Mouse (Mus musculus): ENCODE measurements around the gene Mucl3. TPM values are rescaled to one million over a fixed set of nuclear protein-coding genes. Genes with fewer than 3 reads are reported as not detected.

Gene Mucl3
- polyA plus RNA-seq, 1 experiment from 2014 or later: 0.14 TPM

DNA sequence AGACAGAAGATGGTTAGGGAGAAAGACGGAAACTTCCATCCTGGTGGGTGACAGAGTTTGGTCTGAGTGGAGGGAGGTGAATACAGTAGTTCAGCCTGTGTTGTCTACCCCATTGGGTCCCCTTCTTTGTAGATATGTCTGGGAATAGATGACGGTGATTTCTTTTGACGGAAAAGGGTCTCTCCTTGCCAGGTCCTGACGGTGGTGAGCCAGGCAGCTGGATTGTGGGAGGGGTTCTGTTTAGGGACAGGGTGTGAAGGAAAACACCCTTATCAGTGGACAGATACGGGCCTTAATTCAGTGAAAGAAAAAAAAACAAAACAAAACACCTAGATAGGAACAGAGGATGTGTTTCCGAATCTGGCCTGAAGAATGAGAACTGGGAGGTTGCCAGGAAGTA, 4.1 kb downstream of the Mucl3 start:
- H3K27me3 ChIP-seq (ENCODE audit: control insufficient read depth, insufficient read depth, low read depth, low read length): no peaks in the 10 kb centered on the region
- no peaks in the 10 kb centered on the region for H3K4me1 ChIP-seq (ENCODE audit: control insufficient read depth, insufficient read depth, low read length)
- no peak overlapping the region for H3K4me3 ChIP-seq (ENCODE audit: low read depth, low read length)
- H3K9me3 ChIP-seq (replicated peaks; ENCODE audit: control insufficient read depth, low read length, poor library complexity, severe bottlenecking): no peaks in the 10 kb centered on the region
- H3K4me2 ChIP-seq (ENCODE audit: low read length): no peak overlapping the region
- 87% methylated on average over 6 of the region's 6 CpGs for WGBS
- H3K27ac ChIP-seq (ENCODE audit: low read length): no peak overlapping the region
- H3K9ac ChIP-seq (ENCODE audit: low read depth, low read length): no peak overlapping the region
- no peaks in the 10 kb centered on the region for H3K36me3 ChIP-seq (ENCODE audit: control insufficient read depth, insufficient read depth, low read length)
- ATAC-seq: no peak

DNA sequence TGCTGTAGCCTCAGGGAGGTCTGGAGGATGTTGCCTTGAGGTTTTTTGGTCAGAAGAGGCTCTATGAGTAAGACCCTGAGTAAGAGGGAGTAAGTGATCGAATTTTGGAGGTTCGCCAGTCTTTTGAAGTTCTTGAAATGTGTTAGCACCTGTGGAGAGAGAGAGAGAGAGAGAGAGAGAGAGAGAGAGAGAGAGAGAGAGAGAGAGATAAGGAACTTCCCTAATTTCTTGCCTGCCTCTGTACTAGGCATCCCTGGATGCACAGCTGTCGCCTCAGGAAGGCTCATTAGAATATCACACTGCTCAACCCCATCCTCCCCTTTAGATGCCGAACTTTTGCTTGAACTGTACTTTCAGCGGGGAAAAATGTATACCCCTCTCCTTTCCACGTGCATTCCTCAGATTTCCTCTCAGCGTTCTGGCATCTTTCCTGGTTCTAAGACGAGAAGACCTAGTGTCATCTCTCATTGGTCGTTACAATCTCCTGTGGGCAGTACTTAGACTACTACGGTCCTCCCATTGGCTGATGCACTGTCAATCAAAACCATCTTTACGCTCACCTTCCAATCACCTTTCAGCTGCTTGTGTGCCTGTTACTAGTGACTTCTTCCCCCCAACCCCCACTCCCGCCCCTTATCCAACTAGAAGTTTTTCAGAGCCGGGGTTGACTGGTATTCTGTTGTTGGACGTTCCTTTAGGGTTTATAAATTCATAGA, 4.9 kb downstream of the Mucl3 start:
- ATAC-seq: peak; percentile 73
- H3K4me3 ChIP-seq (ENCODE audit: low read depth, low read length): no peak overlapping the region
- no peaks in the 10 kb centered on the region for H3K36me3 ChIP-seq (ENCODE audit: control insufficient read depth, insufficient read depth, low read length)
- H3K27ac ChIP-seq (ENCODE audit: low read length): no peak overlapping the region
- H3K27me3 ChIP-seq (ENCODE audit: control insufficient read depth, insufficient read depth, low read depth, low read length): no peaks in the 10 kb centered on the region
- WGBS: 32% methylated on average over 14 of the region's 14 CpGs
- H3K9ac ChIP-seq (ENCODE audit: low read depth, low read length): no peak overlapping the region
- H3K4me2 ChIP-seq (ENCODE audit: low read length): peak overlapping the region; percentile 33
- no peaks in the 10 kb centered on the region for H3K9me3 ChIP-seq (replicated peaks; ENCODE audit: control insufficient read depth, low read length, poor library complexity, severe bottlenecking)
- H3K4me1 ChIP-seq (ENCODE audit: control insufficient read depth, insufficient read depth, low read length): no peaks in the 10 kb centered on the region

DNA sequence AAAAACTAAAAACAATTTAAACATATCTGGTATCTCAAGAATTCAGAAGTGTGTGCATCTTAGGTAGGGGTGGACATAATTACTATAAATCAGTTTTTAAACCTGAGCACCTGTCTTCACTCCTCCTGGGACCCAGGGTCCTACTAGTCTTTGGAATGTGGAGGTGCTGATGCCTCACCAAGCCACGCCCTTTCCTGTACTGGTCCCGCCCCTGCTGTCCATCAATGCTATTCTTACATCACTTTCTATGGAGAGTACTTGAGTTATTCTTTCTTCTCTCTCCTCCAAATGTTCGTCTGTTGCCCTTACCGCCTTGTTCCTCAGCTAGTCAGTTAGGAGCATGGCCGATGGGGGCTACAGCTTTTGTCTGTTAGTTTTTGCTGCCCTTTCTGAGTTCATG, 7.1 kb downstream of the Mucl3 start:
- H3K27me3 ChIP-seq (ENCODE audit: control insufficient read depth, insufficient read depth, low read depth, low read length): no peaks in the 10 kb centered on the region
- H3K9ac ChIP-seq (ENCODE audit: low read depth, low read length): no peak overlapping the region
- H3K9me3 ChIP-seq (replicated peaks; ENCODE audit: control insufficient read depth, low read length, poor library complexity, severe bottlenecking): no peaks in the 10 kb centered on the region
- no peaks in the 10 kb centered on the region for H3K36me3 ChIP-seq (ENCODE audit: control insufficient read depth, insufficient read depth, low read length)
- H3K4me1 ChIP-seq (ENCODE audit: control insufficient read depth, insufficient read depth, low read length): no peaks in the 10 kb centered on the region
- peak overlapping the region; percentile 16; the same call in 1 of the 2 replicates for H3K4me2 ChIP-seq (ENCODE audit: low read length)
- no peak overlapping the region for H3K4me3 ChIP-seq (ENCODE audit: low read depth, low read length)
- ATAC-seq: peak; percentile 26; the same call in 1 of the 2 replicates
- H3K27ac ChIP-seq (ENCODE audit: low read length): no peak overlapping the region
- 43% methylated on average over 5 of the region's 5 CpGs for WGBS

DNA sequence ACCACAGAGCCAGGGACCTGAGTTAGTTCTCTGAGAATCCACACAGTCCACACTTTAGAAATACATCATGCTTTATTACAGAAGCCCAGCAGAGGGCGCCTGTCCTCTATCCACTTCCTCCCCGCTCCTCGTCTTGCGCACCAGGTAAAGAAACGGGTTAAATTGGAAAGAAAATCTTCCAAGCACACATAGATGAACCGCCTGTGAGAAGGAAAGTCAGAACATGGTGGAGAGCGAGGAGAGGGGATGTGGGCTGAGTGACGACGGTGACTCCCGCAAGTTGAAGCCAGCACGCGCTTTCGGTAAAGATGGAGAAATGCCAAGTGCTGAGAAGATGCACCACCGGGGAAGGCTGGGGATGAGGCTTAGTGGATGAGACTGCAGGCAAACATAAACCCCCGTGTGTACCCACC, 7.8 kb downstream of the Mucl3 start:
- peak overlapping the region; percentile 40 for H3K4me3 ChIP-seq (ENCODE audit: low read depth, low read length)
- no peaks in the 10 kb centered on the region for H3K4me1 ChIP-seq (ENCODE audit: control insufficient read depth, insufficient read depth, low read length)
- no peaks in the 10 kb centered on the region for H3K9me3 ChIP-seq (replicated peaks; ENCODE audit: control insufficient read depth, low read length, poor library complexity, severe bottlenecking)
- WGBS: 1% methylated on average over 15 of the region's 15 CpGs
- peak overlapping the region; percentile 67 for H3K4me2 ChIP-seq (ENCODE audit: low read length)
- H3K27ac ChIP-seq (ENCODE audit: low read length): peak overlapping the region; percentile 63
- H3K36me3 ChIP-seq (ENCODE audit: control insufficient read depth, insufficient read depth, low read length): no peaks in the 10 kb centered on the region
- ATAC-seq: peak; percentile 65
- H3K27me3 ChIP-seq (ENCODE audit: control insufficient read depth, insufficient read depth, low read depth, low read length): no peaks in the 10 kb centered on the region
- H3K9ac ChIP-seq (ENCODE audit: low read depth, low read length): peak overlapping the region; percentile 10; the same call in 1 of the 2 replicates

DNA sequence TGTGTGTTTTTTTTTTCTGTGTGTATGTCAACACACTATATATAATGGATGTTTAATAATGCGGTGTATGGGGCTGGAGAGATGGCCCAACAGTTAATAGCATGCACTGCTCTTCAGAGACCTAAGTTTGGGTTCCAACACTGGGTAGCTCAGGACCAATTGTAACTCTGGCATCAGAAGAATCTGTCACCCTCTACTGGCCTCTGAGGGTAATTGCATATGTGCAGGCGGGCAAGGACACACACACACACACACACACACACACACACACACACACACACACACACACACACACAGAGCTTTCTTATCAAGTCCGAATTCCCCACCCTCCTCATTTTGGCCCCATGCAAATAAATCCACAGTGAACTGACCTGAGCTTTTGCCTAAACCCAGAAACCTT, 8.3 kb downstream of the Mucl3 start:
- WGBS: 80% methylated on average over 3 of the region's 3 CpGs
- no peak for ATAC-seq

DNA sequence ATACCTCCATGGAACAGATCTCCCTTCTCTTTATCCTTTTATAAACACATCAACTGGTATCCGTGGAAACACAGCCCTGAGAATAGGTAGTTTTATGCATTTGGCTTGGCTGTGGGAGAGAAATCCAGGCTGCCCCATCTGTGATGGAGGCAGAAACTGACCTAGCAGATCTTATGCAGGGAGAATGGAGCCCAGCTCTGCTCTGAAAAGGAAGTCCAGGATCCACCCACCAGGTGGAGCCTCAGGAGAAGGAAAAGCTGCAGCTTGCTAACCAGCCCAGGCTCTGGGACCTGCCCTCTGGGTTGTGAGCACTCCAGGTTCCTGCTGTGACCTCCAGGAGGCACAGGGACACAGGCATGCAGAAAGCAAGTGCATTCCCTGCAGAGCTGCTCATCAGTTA, 9.5 kb downstream of the Mucl3 start:
- Histone ChIP-seq H3K4me3 (ENCODE audit: low read depth, low read length) (no peak overlapping the region), H3K4me1 (ENCODE audit: control insufficient read depth, insufficient read depth, low read length) (no peaks in the 10 kb centered on the region), H3K9me3 (replicated peaks; ENCODE audit: control insufficient read depth, low read length, poor library complexity, severe bottlenecking) (no peaks in the 10 kb centered on the region), H3K9ac (ENCODE audit: low read depth, low read length) (no peak overlapping the region), H3K4me2 (ENCODE audit: low read length) (no peak overlapping the region), H3K27ac (ENCODE audit: low read length) (no peak overlapping the region), H3K36me3 (ENCODE audit: control insufficient read depth, insufficient read depth, low read length) (no peaks in the 10 kb centered on the region), H3K27me3 (ENCODE audit: control insufficient read depth, insufficient read depth, low read depth, low read length) (no peaks in the 10 kb centered on the region)
- ATAC-seq: no peak
- WGBS: 14% methylated on average over 1 of the region's 1 CpGs

More for the DNA sequence above, 8.3 kb downstream of the Mucl3 start:
- H3K4me1 ChIP-seq (ENCODE audit: control insufficient read depth, insufficient read depth, low read length): no peaks in the 10 kb centered on the region
- H3K4me3 ChIP-seq (ENCODE audit: low read depth, low read length): no peak overlapping the region
- H3K27me3 ChIP-seq (ENCODE audit: control insufficient read depth, insufficient read depth, low read depth, low read length): no peaks in the 10 kb centered on the region
- no peak overlapping the region for H3K4me2 ChIP-seq (ENCODE audit: low read length)
- no peak overlapping the region for H3K27ac ChIP-seq (ENCODE audit: low read length)
- no peaks in the 10 kb centered on the region for H3K9me3 ChIP-seq (replicated peaks; ENCODE audit: control insufficient read depth, low read length, poor library complexity, severe bottlenecking)
- H3K9ac ChIP-seq (ENCODE audit: low read depth, low read length): no peak overlapping the region
- no peaks in the 10 kb centered on the region for H3K36me3 ChIP-seq (ENCODE audit: control insufficient read depth, insufficient read depth, low read length)

DNA sequence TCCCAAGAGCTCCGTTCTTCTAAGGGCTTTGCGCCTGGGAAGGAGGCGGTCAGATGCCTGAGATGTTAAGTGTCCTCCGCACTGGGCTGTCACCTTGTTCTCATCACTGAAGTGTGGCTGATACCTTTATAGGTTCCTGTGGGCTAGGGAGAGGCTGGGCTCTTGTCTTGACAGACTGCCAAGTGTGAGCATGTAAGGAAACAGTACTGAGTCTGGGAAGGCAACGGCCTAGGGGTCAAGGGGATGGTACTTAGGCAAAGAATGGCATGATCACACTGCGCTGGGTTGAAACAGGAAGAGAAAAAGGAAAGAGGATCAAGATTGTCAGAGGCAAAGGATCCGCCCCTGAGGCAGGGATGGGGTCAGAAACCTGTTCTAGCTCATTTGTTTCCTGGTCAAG, 17.0 kb downstream of the Mucl3 start, which contains the start of gene Gm9573:
TSS of gene Gm9573 (minus strand) at position 101 of the 400 bp plus-strand sequence.
- Histone ChIP-seq H3K4me3 (ENCODE audit: low read depth, low read length) (no peak within 1 kb of the TSS), H3K36me3 (ENCODE audit: control insufficient read depth, insufficient read depth, low read length) (no peaks in the 10 kb centered on the region), H3K27me3 (ENCODE audit: control insufficient read depth, insufficient read depth, low read depth, low read length) (no peaks in the 10 kb centered on the region), H3K9me3 (replicated peaks; ENCODE audit: control insufficient read depth, low read length, poor library complexity, severe bottlenecking) (no peaks in the 10 kb centered on the region), H3K9ac (ENCODE audit: low read depth, low read length) (no peak within 1 kb of the TSS), H3K4me1 (ENCODE audit: control insufficient read depth, insufficient read depth, low read length) (no peaks in the 10 kb centered on the region), H3K4me2 (ENCODE audit: low read length) (no peak within 1 kb of the TSS), H3K27ac (ENCODE audit: low read length) (no peak within 1 kb of the TSS)
- WGBS: 91% methylated on average over 7 of the region's 7 CpGs
- no peak for ATAC-seq

DNA sequence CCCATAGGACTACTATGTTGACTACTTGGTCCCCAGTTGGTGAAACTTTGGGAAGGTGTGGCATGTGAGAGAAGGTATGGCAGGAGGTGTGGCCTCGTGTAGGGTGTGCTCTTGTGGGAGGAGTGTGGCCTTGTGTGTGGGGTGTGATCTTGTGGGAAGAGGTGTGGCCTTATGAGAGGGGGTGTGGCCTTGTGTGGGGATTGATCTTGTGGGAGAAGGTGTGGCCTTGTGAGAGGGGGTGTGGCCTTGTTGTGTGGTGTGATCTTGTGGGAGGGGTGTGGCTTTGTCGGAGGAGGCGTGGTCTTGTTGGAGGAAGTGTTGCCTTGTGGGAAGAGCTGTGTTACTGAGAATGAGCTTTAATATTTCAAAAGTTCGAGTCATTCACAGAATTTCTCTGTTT, 26.4 kb downstream of the Mucl3 start:
- no peak overlapping the region for H3K9ac ChIP-seq (ENCODE audit: low read depth, low read length)
- no peaks in the 10 kb centered on the region for H3K4me1 ChIP-seq (ENCODE audit: control insufficient read depth, insufficient read depth, low read length)
- H3K27me3 ChIP-seq (ENCODE audit: control insufficient read depth, insufficient read depth, low read depth, low read length): no peaks in the 10 kb centered on the region
- H3K36me3 ChIP-seq (ENCODE audit: control insufficient read depth, insufficient read depth, low read length): no peaks in the 10 kb centered on the region
- no peak overlapping the region for H3K4me2 ChIP-seq (ENCODE audit: low read length)
- no peak for ATAC-seq
- no peak overlapping the region for H3K27ac ChIP-seq (ENCODE audit: low read length)
- no peak overlapping the region for H3K4me3 ChIP-seq (ENCODE audit: low read depth, low read length)
- no peaks in the 10 kb centered on the region for H3K9me3 ChIP-seq (replicated peaks; ENCODE audit: control insufficient read depth, low read length, poor library complexity, severe bottlenecking)
- WGBS: 89% methylated on average over 4 of the region's 4 CpGs

DNA sequence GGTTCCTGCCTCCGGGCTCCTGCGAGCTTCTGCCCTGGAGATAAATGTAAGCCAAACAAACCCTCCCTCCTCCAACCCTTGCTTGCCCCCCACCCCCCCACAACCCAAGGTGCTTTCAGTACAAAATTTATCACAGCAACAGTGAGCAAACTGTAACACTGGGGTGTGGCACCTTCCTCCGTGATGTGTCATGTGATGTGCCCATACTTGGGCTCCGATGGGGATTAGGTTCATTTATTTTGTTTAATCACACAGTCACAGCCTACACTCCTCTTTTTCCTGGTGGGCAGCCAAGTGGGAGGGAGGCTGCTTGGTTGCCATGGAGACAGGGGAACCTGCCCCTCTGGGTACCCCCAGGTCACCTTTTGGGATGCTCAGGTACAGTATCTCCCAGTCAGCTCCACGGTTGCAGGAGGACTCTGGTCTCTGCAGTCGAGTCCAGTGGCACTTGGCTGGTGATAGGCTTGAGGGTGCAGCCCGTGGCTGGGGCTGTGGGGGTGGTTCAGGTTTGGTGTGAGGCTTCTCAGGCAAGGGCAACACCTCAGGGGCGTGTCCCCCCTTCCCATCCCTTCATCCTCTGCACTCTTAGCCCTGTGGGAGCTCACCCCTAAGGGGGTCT, 41.6 kb downstream of the Mucl3 start:
- no peak for ATAC-seq
- Histone ChIP-seq H3K27me3 (ENCODE audit: control insufficient read depth, insufficient read depth, low read depth, low read length) (no peaks in the 10 kb centered on the region), H3K4me3 (ENCODE audit: low read depth, low read length) (no peak overlapping the region), H3K4me1 (ENCODE audit: control insufficient read depth, insufficient read depth, low read length) (no peaks in the 10 kb centered on the region), H3K4me2 (ENCODE audit: low read length) (no peak overlapping the region), H3K9ac (ENCODE audit: low read depth, low read length) (no peak overlapping the region), H3K9me3 (replicated peaks; ENCODE audit: control insufficient read depth, low read length, poor library complexity, severe bottlenecking) (0 out of 2 replicates have a peak, but pooled peaks cover 2% of the 10 kb centered on the region), H3K27ac (ENCODE audit: low read length) (no peak overlapping the region), H3K36me3 (ENCODE audit: control insufficient read depth, insufficient read depth, low read length) (no peaks in the 10 kb centered on the region)
- WGBS: 61% methylated on average over 8 of the region's 8 CpGs

Measured in midbrain, embryonic 16.5 days (tissue).